Mouse (Mus musculus): ENCODE data around the gene Klf11.

DNA sequence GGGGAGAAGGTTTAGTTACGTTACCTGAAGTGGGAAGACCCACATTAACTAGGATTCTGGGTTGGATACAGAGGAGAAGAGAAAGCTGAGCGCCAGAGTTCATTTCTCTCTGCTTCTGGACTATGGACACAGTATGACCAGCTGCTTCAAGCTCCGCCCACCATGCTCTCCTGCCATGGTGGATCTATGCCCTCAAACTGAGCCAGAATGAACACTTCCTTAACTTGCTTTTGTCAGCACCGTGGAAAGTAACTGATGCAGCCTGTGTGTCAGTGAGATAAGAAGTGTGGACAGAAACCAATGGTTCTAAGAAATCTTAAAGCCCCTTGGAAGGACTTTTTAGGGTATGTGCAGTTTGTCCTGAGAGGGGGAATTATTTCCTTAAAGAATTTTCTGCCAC is 7.9 kb downstream of the Klf11 start:
- no peak for TF ChIP-seq POLR2A (IDR thresholded peaks at IDR 0.05; ENCODE audit: low read depth, low read length)
- no peak for TF ChIP-seq CTCF (conservative IDR thresholded peaks at IDR 0.05 in 1 of 2, IDR thresholded peaks at IDR 0.05 in 1 of 2; ENCODE audit: low read depth in 2 of 2, low read length in 2 of 2)
- TF ChIP-seq SMC3 (IDR thresholded peaks at IDR 0.05; ENCODE audit: low read depth, low read length), result no peak
- no peak for TF ChIP-seq MAFK (IDR thresholded peaks at IDR 0.05; ENCODE audit: insufficient replicate concordance, low read length)
- TF ChIP-seq HCFC1 (IDR thresholded peaks at IDR 0.05; ENCODE audit: low read depth, low read length), result no peak
- TF ChIP-seq MXI1 (IDR thresholded peaks at IDR 0.05; ENCODE audit: low read depth, low read length), result no peak
- TF ChIP-seq NRF1 (IDR thresholded peaks at IDR 0.05; ENCODE audit: low read depth, low read length), result no peak
- TF ChIP-seq ETS1 (conservative IDR thresholded peaks at IDR 0.05; ENCODE audit: low read depth, low read length), result no peak
- no peak for TF ChIP-seq ZNF384 (IDR thresholded peaks at IDR 0.05; ENCODE audit: low read depth, low read length)
- no peak for TF ChIP-seq CHD2 (IDR thresholded peaks at IDR 0.05; ENCODE audit: low read length)
